Mouse (Mus musculus): ENCODE data around the gene Olfr920. TPM values are rescaled to one million over a fixed set of nuclear protein-coding genes. Genes with fewer than 3 reads are reported as not detected.

The Olfr920 gene
- polyA plus RNA-seq (2017; shearing (Covaris generic)): 0.16 TPM

GRCm38 (mm10) chr9:38751999-38752398 is at the start of gene Olfr920:
Gene Olfr920 (plus strand): TSS chr9:38752299.

GRCm38 (mm10) chr9:38718102-38718501 is 34.0 kb upstream of the Olfr920 start, which contains the start of gene Vwa5a:
Gene Vwa5a (plus strand): TSS chr9:38718268.

DNA sequence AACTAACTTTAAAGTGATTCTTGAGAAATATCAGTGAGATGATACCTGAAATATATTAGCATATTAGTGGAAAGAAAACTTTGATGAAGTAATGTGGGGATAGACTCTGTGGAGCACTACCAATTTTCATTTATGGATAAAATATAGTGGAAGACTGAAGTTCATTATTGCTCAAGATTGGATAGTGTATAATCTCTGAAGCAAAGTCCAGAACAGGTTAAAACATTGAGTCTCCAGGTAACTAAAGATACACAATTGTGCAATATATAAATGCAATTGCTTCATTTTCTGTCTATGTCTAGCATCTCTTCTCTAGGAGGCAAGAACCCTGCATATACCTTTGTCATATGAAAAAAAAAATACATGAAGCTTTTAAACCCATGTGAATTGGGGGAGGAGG is 20.7 kb downstream of the Olfr920 start, which contains the start of gene Olfr921:
Gene Olfr921, plus strand, starts transcription at position 301 of the 400 bp plus-strand sequence.

Other genes with a start within 250 kb of the Olfr920 start
- gene Olfr911-ps1, start 230.7 kb upstream of the Olfr920 start, polyA plus RNA-seq (2017; shearing (Covaris generic)): not detected
- gene Olfr910, start 214.4 kb upstream of the Olfr920 start, polyA plus RNA-seq (2017; shearing (Covaris generic)): not detected
- gene Olfr912, start 172.1 kb upstream of the Olfr920 start, polyA plus RNA-seq (2017; shearing (Covaris generic)): 0.06 TPM
- gene Olfr913, start 159.5 kb upstream of the Olfr920 start, polyA plus RNA-seq (2017; shearing (Covaris generic)): not detected
- gene Olfr914, start 147.2 kb upstream of the Olfr920 start, polyA plus RNA-seq (2017; shearing (Covaris generic)): not detected
- not detected for gene Olfr916, start 92.4 kb upstream of the Olfr920 start, polyA plus RNA-seq (2017; shearing (Covaris generic))
- gene Olfr917, start 86.5 kb upstream of the Olfr920 start, polyA plus RNA-seq (2017; shearing (Covaris generic)): not detected
- gene Olfr918, start 77.7 kb upstream of the Olfr920 start, polyA plus RNA-seq (2017; shearing (Covaris generic)): not detected
- not detected for gene Olfr919, start 48.6 kb upstream of the Olfr920 start, polyA plus RNA-seq (2017; shearing (Covaris generic))
- gene Vwa5a, start 34.0 kb upstream of the Olfr920 start, polyA plus RNA-seq (2017; shearing (Covaris generic)): 44.0 TPM
- gene Olfr921, start 20.8 kb downstream of the Olfr920 start, polyA plus RNA-seq (2017; shearing (Covaris generic)): not detected
- gene Olfr922, start 62.3 kb downstream of the Olfr920 start, polyA plus RNA-seq (2017; shearing (Covaris generic)): not detected
- gene Olfr923, start 74.2 kb downstream of the Olfr920 start, polyA plus RNA-seq (2017; shearing (Covaris generic)): not detected
- not detected for gene Olfr924, start 92.2 kb downstream of the Olfr920 start, polyA plus RNA-seq (2017; shearing (Covaris generic))
- gene Olfr26, start 102.8 kb downstream of the Olfr920 start, polyA plus RNA-seq (2017; shearing (Covaris generic)): not detected
- not detected for gene Olfr926, start 124.8 kb downstream of the Olfr920 start, polyA plus RNA-seq (2017; shearing (Covaris generic))
- gene Olfr930, start 177.5 kb downstream of the Olfr920 start, polyA plus RNA-seq (2017; shearing (Covaris generic)): not detected
- gene Olfr933, start 220.0 kb downstream of the Olfr920 start, polyA plus RNA-seq (2017; shearing (Covaris generic)): not detected
- gene Olfr934, start 236.0 kb downstream of the Olfr920 start, polyA plus RNA-seq (2017; shearing (Covaris generic)): not detected
- gene Olfr935, start 247.4 kb downstream of the Olfr920 start, polyA plus RNA-seq (2017; shearing (Covaris generic)): not detected

Data from CD4-positive, CD25-positive, alpha-beta regulatory T cell, adult 9 weeks (primary cell).